Mouse (Mus musculus) cerebellum, adult 9-11 months (tissue): ENCODE data around the gene Bcl2l12.

ENCODE experiments used
- DNase-seq: peaks from one replicate; pipeline ENCODE4 v3.0.0; 2022

Gene Bcl2l12

GRCm38 (mm10) chr7:45017242-45018061, 18.9 kb upstream of the Bcl2l12 start, which contains the start of gene Rras:
TSS of gene Rras (plus strand) at chr7:45017961.
- peak; percentile 93 for DNase-seq

- no peak for DNase-seq
Observed at GRCm38 (mm10) chr7:45016761-45017160, 18.2 kb upstream of the Bcl2l12 start.

DNA sequence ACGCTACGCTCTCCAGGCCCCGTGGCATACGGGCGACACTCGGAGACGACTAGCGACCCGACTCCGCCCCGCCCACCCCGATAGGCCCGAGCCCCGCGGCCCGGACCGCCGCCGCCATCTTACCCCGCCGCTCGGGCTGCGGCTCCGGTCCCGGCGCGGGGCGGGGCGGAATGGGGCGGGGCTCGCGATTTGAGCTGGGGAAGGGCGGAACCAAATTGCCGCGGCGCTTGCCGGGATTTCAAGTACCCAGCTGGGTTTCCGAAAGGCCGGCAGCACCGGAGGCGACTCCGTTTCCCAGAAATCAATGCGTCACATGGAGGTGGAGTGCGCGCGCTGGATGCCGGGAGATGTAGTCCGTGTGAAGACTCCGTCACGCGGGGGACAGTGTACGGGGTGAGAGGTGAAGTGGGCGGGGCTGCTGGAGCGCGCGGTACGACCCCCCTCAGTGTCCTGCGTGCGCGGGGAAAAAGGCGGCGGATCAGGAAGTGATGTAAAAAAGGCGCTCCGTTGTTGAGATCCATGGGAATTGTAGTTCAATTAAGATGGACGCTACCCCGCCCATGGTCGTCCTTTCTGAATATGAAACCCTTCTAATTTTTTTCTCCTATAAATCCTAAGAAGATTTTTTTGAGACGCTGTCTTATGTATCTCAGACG, 17.6 kb upstream of the Bcl2l12 start, which contains the start of gene Scaf1:
Gene Scaf1, minus strand, starts transcription at position 407 of the 656 bp plus-strand sequence.
- peak; percentile 100 for DNase-seq

DNA sequence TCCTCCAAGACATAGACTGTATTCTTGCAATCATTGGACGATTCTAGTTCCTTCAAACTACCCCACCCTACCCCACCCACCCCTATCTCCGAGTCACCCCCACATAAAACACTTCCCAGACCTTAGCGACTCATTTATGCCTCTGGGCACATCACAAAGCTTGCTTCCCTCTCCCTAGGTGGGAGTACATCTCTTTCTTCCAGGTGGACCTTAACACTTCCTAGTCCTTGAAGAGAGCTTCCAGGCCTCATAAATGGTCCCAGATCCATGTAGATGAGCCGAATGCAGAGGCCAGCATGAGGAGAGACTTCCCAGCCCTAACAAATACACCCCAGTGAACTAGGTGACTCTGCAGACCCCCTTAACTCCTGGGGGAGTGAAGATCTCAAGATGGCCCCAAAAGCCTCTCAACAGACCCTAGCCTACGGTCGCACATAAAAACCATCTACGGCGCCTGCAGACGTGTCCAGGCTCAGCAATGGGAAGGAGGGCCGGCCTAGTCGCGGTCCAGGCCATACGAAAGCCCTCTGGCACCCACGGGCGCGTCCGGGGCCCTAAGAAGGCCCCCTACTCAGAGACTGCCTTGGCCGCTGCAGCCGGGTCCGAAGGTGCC, 16.9 kb upstream of the Bcl2l12 start:
- DNase-seq: no peak

- DNase-seq: peak; percentile 54
Observed at GRCm38 (mm10) chr7:45014096-45014451, 15.6 kb upstream of the Bcl2l12 start.

DNA sequence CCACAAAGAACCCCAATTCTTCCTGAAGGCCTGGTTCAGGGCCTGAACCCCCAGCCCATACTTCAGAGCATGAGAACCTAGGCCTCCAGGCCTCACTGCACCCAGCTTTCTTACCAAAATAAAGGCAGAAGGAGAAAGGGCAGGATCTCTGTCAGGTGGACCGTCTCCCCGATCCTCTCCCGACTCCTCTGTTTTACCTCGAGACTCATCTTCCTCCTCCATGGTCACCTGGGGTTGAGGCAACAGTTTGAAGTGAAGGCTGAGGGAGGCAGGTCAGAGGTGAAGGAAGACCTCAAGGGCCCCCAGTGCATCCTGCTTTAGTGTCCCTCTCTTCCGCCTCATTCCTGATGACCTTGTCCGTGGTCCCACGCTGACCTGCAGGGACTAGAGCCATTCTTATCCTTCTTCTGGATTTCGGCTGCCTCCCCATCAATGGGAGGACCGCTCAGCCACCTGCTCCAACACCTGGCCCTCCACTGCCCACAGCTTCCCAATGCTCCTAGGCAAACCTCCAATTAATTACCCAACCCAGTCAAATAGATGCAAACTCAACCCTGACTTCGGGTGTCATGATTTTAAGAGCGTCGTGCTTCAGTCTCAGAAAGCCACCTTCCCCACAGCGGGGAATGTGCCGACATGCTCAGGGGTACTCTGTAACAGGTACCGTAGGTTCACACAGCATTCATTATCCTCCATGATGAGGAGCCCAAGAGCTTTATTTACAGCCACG, 15.0 kb upstream of the Bcl2l12 start:
- DNase-seq: peak; percentile 59

- no peak for DNase-seq
Observed at GRCm38 (mm10) chr7:45012824-45013223, 14.3 kb upstream of the Bcl2l12 start.

DNA sequence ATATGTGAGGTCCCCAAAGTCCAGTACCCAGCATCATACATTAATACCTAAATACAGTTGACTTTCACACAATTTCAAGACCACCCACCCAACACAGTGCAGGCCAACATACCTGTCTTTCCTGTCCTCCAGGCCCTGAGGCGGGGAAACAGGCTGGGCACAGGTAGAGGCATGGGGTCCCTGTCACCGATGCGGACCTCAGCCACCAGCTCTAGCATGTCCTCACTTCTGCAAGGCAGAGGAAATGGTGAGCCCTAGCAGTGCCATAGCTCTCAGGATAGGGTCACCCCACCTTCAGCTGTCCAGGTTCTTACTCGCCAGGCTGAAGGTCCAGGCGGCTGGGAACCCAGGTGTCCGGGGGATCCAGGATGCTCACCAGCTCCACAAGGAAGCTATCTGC, 13.5 kb upstream of the Bcl2l12 start:
- DNase-seq: peak; percentile 36

DNA sequence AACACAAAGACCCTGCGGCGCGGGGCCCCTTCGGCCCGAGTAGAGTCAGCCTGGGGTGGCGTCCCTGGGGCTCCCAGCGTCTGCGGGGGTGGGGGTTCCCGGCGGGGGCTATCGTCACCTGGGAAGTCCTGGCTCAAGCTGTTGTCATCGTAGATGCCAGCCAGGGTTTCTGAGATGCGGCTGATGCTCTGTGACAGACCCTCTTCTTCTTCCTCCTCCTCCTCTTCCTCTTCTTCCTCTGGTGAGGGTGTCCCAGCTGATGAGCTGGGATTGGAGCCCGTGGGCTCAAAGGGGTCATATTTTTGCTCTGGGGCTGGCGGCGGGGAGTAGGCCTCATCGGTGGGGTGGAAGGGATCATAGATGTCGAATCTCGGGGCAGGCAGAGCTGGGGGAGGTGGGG, 9.9 kb upstream of the Bcl2l12 start:
- peak; percentile 27 for DNase-seq

- peak; percentile 34 for DNase-seq
Observed at GRCm38 (mm10) chr7:45007846-45008245, 9.3 kb upstream of the Bcl2l12 start.

- DNase-seq: peak; percentile 42
Observed at GRCm38 (mm10) chr7:45007141-45007540, 8.6 kb upstream of the Bcl2l12 start.

GRCm38 (mm10) chr7:45006503-45006902, 8.0 kb upstream of the Bcl2l12 start:
- peak; percentile 31 for DNase-seq

GRCm38 (mm10) chr7:45005321-45005992, 6.9 kb upstream of the Bcl2l12 start:
- DNase-seq: peak; percentile 38

- DNase-seq: no peak
Observed at GRCm38 (mm10) chr7:45004546-45004945, 6.0 kb upstream of the Bcl2l12 start.

GRCm38 (mm10) chr7:45002440-45002839, 3.9 kb upstream of the Bcl2l12 start:
- peak; percentile 46 for DNase-seq

GRCm38 (mm10) chr7:45000539-45001114, 2.1 kb upstream of the Bcl2l12 start:
- no peak for DNase-seq

DNA sequence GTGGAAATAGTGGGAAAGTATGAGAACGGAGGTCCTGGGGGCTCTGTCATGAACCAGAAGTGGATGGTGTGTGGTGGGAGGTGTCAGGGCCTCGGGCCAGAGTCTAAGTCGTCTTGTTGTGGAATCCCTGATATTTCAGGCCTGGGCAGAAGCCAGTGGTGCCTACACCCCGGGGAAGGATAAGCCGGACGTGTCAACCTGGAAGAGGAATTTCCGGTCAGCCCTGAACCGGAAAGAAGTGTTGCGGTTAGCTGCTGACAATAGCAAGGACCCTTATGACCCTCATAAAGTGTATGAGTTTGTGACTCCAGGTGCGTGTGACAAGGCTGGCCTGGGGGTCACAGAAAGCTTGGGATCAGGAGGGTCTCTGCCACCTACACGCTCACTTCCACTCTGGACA, 1.2 kb upstream of the Bcl2l12 start:
- no peak for DNase-seq

GRCm38 (mm10) chr7:44997940-44998428, 528 bp downstream of the Bcl2l12 start:
- no peak for DNase-seq

- DNase-seq: peak; percentile 96
Observed at GRCm38 (mm10) chr7:44997231-44997939, 1.1 kb downstream of the Bcl2l12 start, which contains the start of gene Irf3. TSS of gene Irf3 (plus strand) at chr7:44997648.

- no peak for DNase-seq
Observed at GRCm38 (mm10) chr7:44996672-44997071, 1.8 kb downstream of the Bcl2l12 start.
